Mouse (Mus musculus): ENCODE measurements at regions not wholly inside any gene's neighbourhood (a gene's known extent, or its start where the extent isn't known, plus 50 kb on each side); places are given as distances from the start of the nearest gene placed in this dataset.

DNA sequence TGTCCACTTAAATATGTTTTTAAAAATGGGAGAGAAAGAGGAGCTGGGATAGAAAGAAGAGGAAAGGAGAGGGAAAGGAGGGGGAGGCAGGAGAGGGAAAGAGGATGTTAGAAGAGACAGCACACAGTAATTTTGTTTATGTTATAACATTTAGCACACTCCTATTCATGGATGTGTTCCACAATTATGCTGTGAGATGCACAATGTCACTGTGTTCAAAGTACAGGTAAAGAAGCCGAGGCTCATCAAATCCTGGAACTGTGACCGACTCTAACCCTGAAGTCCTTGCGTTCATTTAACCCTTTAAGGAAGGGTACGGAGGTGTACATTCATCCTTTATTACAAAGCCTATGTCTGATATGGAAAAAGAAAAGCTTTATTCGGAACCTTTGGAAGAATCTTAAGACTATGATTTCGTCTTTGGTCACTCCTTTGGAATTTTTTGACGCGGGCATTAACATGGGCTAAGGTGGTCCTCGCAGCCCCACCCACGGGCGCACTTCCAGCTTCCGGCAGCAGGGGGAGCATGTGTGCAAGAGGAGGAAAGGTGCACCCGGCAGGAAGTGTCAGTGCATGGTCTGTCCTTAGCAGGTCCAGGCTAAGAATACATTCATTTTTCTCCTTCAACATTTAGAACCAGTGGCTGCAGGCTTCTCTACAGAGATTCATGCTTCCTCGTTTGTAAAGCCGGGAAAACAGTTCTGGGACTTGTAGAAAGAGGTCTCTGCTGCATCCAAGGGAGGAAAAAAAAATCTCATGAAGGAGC, 297.2 kb upstream of the Klf3 start (continued):
- peak; percentile 79; the same call in 1 of the 2 replicates for TF ChIP-seq MAZ (IDR thresholded peaks at IDR 0.05; ENCODE audit: low read depth, low read length)
- 0 out of 2 replicates have a peak, but pooled peaks have one; percentile 1 for TF ChIP-seq GATA1 (IDR thresholded peaks at IDR 0.05; ENCODE audit: low read depth, low read length)
- TF ChIP-seq TAL1 (IDR thresholded peaks at IDR 0.05; ENCODE audit: low read length): no peak
- no peak for TF ChIP-seq MAX (IDR thresholded peaks at IDR 0.05; ENCODE audit: low read length)
- TF ChIP-seq CTCF (IDR thresholded peaks at IDR 0.05 in 2 of 3, conservative IDR thresholded peaks at IDR 0.05 in 1 of 3; ENCODE audit: control insufficient read depth in 1 of 3, insufficient read depth in 1 of 3, low read depth in 2 of 3, low read length in 3 of 3, poor library complexity in 1 of 3, severe bottlenecking in 1 of 3): peak; percentile 92 to 98 (median 93)
- TF ChIP-seq GABPA (IDR thresholded peaks at IDR 0.05; ENCODE audit: low read depth, low read length): no peak
- no peak for TF ChIP-seq NRF1 (IDR thresholded peaks at IDR 0.05; ENCODE audit: insufficient read depth, low read depth, low read length, poor library complexity, severe bottlenecking)
- TF ChIP-seq MXI1 (IDR thresholded peaks at IDR 0.05; ENCODE audit: low read depth, low read length): peak; percentile 55; the same call in 1 of the 2 replicates

DNA sequence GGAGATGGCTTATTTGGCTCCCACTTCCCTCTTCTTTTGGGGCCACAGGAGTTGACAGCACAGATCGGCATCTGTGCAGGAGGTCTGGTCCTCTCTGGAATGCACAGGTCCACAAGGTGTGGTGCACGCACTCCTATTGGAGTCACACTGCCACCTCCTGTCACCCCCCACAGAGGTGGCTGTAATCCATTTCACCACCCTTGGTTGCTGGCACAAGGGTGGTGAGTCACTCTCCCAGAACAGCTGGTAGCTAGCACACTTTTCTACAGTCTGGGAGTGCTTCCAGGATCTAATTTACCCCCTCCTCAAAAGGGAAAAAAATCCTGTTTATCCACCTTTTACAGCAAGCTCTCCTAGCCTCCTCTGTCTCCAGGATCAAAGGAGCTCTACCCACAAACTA, 294.6 kb upstream of the Klf3 start:
- no peak for DNase-seq (ENCODE audit: low read depth, low spot score)
- no peak overlapping the region for H3K4me3 ChIP-seq (ENCODE audit: control insufficient read depth in 1 of 2, insufficient read depth in 1 of 2, low read depth in 2 of 2, low read length in 2 of 2)
- TF ChIP-seq GABPA (IDR thresholded peaks at IDR 0.05; ENCODE audit: low read depth, low read length) (no peak), ZKSCAN1 (IDR thresholded peaks at IDR 0.05; ENCODE audit: low read depth, low read length) (no peak)

DNA sequence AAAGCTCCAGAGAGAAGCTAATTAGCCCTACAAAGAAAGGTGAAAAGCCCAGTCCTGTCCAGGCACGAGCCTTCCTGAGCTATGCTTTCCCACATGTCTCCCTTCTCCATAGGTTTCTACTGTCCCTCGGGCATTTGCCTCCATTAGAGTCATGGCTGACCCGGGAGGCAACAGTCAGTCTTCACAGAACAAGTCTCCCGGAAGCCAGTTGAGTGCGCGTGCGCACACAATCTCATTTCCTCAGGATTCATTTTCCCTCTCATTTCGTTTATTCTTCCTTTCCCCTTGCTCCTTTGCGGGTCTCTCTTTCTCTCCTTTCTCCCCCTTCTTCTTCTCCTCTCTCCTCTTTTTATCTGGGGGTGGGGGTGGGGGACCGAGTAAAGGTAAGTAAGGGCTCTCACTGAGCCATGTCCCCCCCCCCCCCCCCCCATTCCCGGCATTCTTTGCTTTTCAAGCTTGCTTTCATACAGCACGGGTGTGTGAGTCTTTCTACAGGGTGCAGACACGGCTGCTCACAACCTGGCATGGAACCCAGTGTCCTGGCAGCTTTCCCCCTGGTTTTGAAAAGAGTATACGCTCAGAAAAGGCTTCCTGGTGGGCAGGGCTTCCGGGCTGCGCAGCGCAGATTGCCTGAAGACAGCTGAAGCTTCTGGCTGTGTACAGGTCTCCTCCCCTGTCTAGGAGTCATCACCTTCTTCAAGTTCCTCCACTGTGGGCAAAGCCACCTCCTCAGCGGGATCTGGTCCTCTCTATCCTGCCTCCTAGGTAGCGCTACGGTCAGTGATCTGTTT, 289.8 kb upstream of the Klf3 start:
- Histone ChIP-seq H3K79me2 (ENCODE audit: control insufficient read depth, insufficient read depth, low read length, poor library complexity) (no peaks in the 10 kb centered on the region), H3K4me1 (ENCODE audit: control insufficient read depth in 1 of 2, insufficient read depth in 2 of 2, low read length in 2 of 2) (peaks cover 0 to 11% of the 10 kb centered on the region in 2 experiments; a peak in 1 of 4 replicates), H3K27ac (ENCODE audit: control insufficient read depth, low read depth, low read length) (no peak overlapping the region), H3K27me3 (ENCODE audit: control insufficient read depth in 1 of 2, insufficient read depth in 2 of 2, low read length in 2 of 2) (no peaks in the 10 kb centered on the region), H3K4me3 (ENCODE audit: control insufficient read depth in 1 of 2, insufficient read depth in 1 of 2, low read depth in 2 of 2, low read length in 2 of 2) (no peak overlapping the region), H3K9me3 (replicated peaks; ENCODE audit: insufficient read depth, low read length) (no peaks in the 10 kb centered on the region), H3K36me3 (ENCODE audit: control insufficient read depth in 1 of 2, insufficient read depth in 2 of 2, low read length in 2 of 2) (peaks cover 0 to 7% of the 10 kb centered on the region in 2 experiments; a peak in 2 of 4 replicates), H3K9ac (ENCODE audit: control insufficient read depth, low read depth, low read length, poor library complexity, severe bottlenecking) (no peak overlapping the region)
- TF ChIP-seq NELFE (IDR thresholded peaks at IDR 0.05; ENCODE audit: low read depth, low read length): no peak
- no peak for TF ChIP-seq CHD2 (IDR thresholded peaks at IDR 0.05; ENCODE audit: low read length)
- TF ChIP-seq CHD1 (IDR thresholded peaks at IDR 0.05; ENCODE audit: low read depth, low read length): no peak
- no peak for TF ChIP-seq TCF12 (IDR thresholded peaks at IDR 0.05; ENCODE audit: low read depth, low read length)
- TF ChIP-seq ZNF384 (IDR thresholded peaks at IDR 0.05; ENCODE audit: low read depth, low read length): no peak
- TF ChIP-seq HCFC1 (IDR thresholded peaks at IDR 0.05; ENCODE audit: low read depth, low read length): no peak
- no peak for TF ChIP-seq KAT2A (conservative IDR thresholded peaks at IDR 0.05; ENCODE audit: low read depth, low read length)
- no peak for TF ChIP-seq POLR2AphosphoS5 (IDR thresholded peaks at IDR 0.05; ENCODE audit: borderline replicate concordance, low read depth, low read length)
- TF ChIP-seq POLR2A (IDR thresholded peaks at IDR 0.05; ENCODE audit: control insufficient read depth in 1 of 2, insufficient read depth in 1 of 2, low read depth in 1 of 2, low read length in 2 of 2, poor library complexity in 1 of 2): no peak
- TF ChIP-seq MXI1 (IDR thresholded peaks at IDR 0.05; ENCODE audit: low read depth, low read length): no peak
- TF ChIP-seq ZC3H11A (IDR thresholded peaks at IDR 0.05; ENCODE audit: low read depth, low read length): no peak
- TF ChIP-seq SIN3A (IDR thresholded peaks at IDR 0.05; ENCODE audit: low read length): no peak
- no peak for TF ChIP-seq MAX (IDR thresholded peaks at IDR 0.05; ENCODE audit: low read length)
- no peak for TF ChIP-seq EP300 (IDR thresholded peaks at IDR 0.05; ENCODE audit: low read depth in 1 of 2, low read length in 2 of 2)
- no peak for TF ChIP-seq GATA1 (IDR thresholded peaks at IDR 0.05; ENCODE audit: low read depth, low read length)
- TF ChIP-seq JUND (IDR thresholded peaks at IDR 0.05; ENCODE audit: low read depth, low read length): no peak
- DNase-seq (ENCODE audit: low read depth, low spot score): no peak

More for the DNA sequence above, 294.6 kb upstream of the Klf3 start:
- no peaks in the 10 kb centered on the region for H3K9me3 ChIP-seq (replicated peaks; ENCODE audit: insufficient read depth, low read length)
- no peak overlapping the region for H3K27ac ChIP-seq (ENCODE audit: control insufficient read depth, low read depth, low read length)
- peaks cover 2% of the 10 kb centered on the region; the same call in 1 of the 2 replicates for H3K79me2 ChIP-seq (ENCODE audit: control insufficient read depth, insufficient read depth, low read length, poor library complexity)
- peaks cover 0 to 13% of the 10 kb centered on the region in 2 experiments; a peak in 2 of 4 replicates for H3K36me3 ChIP-seq (ENCODE audit: control insufficient read depth in 1 of 2, insufficient read depth in 2 of 2, low read length in 2 of 2)
- no peak overlapping the region for H3K9ac ChIP-seq (ENCODE audit: control insufficient read depth, low read depth, low read length, poor library complexity, severe bottlenecking)
- peaks cover 2 to 20% of the 10 kb centered on the region in 2 experiments for H3K4me1 ChIP-seq (ENCODE audit: control insufficient read depth in 1 of 2, insufficient read depth in 2 of 2, low read length in 2 of 2)
- H3K27me3 ChIP-seq (ENCODE audit: control insufficient read depth in 1 of 2, insufficient read depth in 2 of 2, low read length in 2 of 2): no peaks in the 10 kb centered on the region

All from MEL (cell line).